Mouse (Mus musculus) ES-E14 (cell line): ENCODE measurements around the gene C77080.

Source experiments
- MAFK ChIP-seq: IDR thresholded peaks from 2 replicates; pipeline ENCODE4 v1.6.1; 2014; ENCODE audit warnings: mild to moderate bottlenecking, low read depth, low read length, inconsistent platforms; ENCODE audit not compliant: insufficient read depth
- ZC3H11A ChIP-seq: IDR thresholded peaks from 2 replicates; pipeline ENCODE4 v1.6.1; 2012; ENCODE audit warnings: low read depth, mild to moderate bottlenecking, inconsistent platforms, low read length, borderline replicate concordance
- ZNF384 ChIP-seq: IDR thresholded peaks from 2 replicates; pipeline ENCODE4 v1.6.1; 2012; ENCODE audit warnings: low read depth, low read length, inconsistent platforms

GRCm38 (mm10) chr4:129188041-129188659 is 73.1 kb downstream of the C77080 start:
- TF ChIP-seq ZC3H11A: no peak
- TF ChIP-seq ZNF384: no peak
- TF ChIP-seq MAFK: no peak
